Mouse (Mus musculus) bone marrow macrophage, adult 2 months (primary cell): ENCODE measurements around the gene Slamf1.

Experiments used
- CTCF ChIP-seq: IDR thresholded peaks from 2 replicates; pipeline ENCODE4 v1.5.1; 2012; ENCODE audit warnings: low read depth, mild to moderate bottlenecking, low read length, moderate library complexity
- POLR2A ChIP-seq: IDR thresholded peaks from 2 replicates; pipeline ENCODE4 v1.6.1; 2012; ENCODE audit warnings: mild to moderate bottlenecking, low read depth, low read length, borderline replicate concordance

DNA sequence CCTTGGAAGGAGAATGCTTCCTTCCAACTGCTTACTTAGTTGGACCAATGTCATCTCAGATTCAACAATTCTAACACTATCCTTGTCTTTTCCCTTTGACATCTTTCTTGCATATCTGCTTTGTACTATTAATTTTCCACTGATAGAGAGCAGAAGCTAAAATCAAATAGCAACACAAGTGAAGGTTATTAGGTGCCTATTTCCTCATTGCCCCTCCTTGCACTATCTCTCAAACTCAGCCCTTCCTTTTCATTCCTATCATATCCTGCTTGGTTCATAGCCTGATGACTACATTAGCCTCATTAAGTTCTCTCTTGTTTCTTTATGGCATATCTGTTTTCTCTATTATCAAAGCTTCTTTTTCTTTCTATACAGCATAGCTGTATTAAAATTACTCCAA is 81.3 kb downstream of the Slamf1 start:
- TF ChIP-seq POLR2A, result no peak
- no peak for TF ChIP-seq CTCF
